ENCODE assay signal across 22 mouse cellular contexts in the genomic region with DNA sequence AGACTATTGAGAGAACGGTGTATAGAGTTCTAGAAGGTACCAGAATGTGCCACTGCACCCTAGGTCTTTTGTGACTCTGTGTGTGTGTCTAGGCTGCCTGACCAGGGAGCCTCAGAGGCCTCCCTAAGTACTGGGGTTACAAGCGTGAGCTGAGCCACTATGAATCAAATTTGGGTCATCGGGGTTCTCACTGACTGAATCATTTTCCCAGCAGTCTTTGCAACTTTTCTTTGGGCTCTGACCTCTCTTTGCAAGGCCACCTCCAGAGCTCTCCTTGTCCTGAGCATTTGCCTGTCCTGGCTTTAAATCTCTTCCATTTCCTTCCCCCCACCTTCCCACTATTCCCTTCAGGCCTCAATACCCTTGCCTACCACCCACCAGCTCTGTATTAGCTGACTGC. TPM values are rescaled to one million over a fixed set of nuclear protein-coding genes. Genes with fewer than 3 reads are reported as not detected.
DNase-seq lines count a peak whose midpoint lies in the region; ATAC-seq lines count a peak whose summit lies in the region.
"Had no signal": no experiment of that assay in that cellular context is flagged by ENCODE, and none has a peak within 500 bp of the region (broad histone marks: within the 10 kb centered on the region; RNA-seq: fewer than 3 reads in every experiment).

No protein-coding gene starts in this region.

- ATAC-seq in midbrain, embryonic 11.5 days (ENCODE audit: low FRiP score): no peak
- no peak for ATAC-seq in midbrain, embryonic 15.5 days (replicated peaks)
- no peak for ATAC-seq in forebrain, embryonic 16.5 days
- ATAC-seq: forebrain, embryonic 15.5 days had no signal

- H3K27me3 ChIP-seq in midbrain, embryonic 11.5 days (ENCODE audit: control insufficient read depth, insufficient read depth, low read length): no peaks in the 10 kb centered on the region
- H3K27me3 ChIP-seq in midbrain, embryonic 15.5 days (replicated peaks): no peaks in the 10 kb centered on the region
- H3K27me3 ChIP-seq in forebrain, embryonic 16.5 days (replicated peaks; ENCODE audit: control insufficient read depth, insufficient read depth, low read length): no peaks in the 10 kb centered on the region
- H3K27me3 ChIP-seq: embryonic facial prominence, embryonic 13.5 days; embryonic facial prominence, embryonic 15.5 days; forebrain, embryonic 12.5 days; forebrain, embryonic 15.5 days had no signal

- DNase-seq in adrenal gland, adult 2 months: peak; percentile 61
- no peak for DNase-seq in adrenal gland, postnatal 4 days (ENCODE audit: low spot score in 2 of 2)
- DNase-seq in midbrain, embryonic 11.5 days (ENCODE audit: low spot score, missing footprints): peak; percentile 10
- peak; percentile 19 for DNase-seq in adrenal gland, postnatal 10 days
- DNase-seq in adrenal gland, postnatal 36 days: peak; percentile 14 to 36
- no peak for DNase-seq in testis, postnatal 14 days (ENCODE audit: low spot score)
- DNase-seq: cerebellum, adult 11 months; cerebellum, adult 18-20 months; cerebellum, adult 8-10 months; cerebellum, adult 9-11 months; cerebellum, postnatal 14 days; cerebellum, postnatal 36 days; embryo, embryonic 11 days had no signal

- H3K4me3 ChIP-seq in midbrain, embryonic 11.5 days (ENCODE audit: low read depth, low read length): no peak overlapping the region
- H3K4me3 ChIP-seq in midbrain, embryonic 15.5 days: no peak overlapping the region
- no peak overlapping the region for H3K4me3 ChIP-seq in forebrain, embryonic 16.5 days (replicated peaks; ENCODE audit: low read length)
- H3K4me3 ChIP-seq: embryonic facial prominence, embryonic 13.5 days; embryonic facial prominence, embryonic 15.5 days; erythroblast, embryonic 14.5 days; forebrain, embryonic 10.5 days; forebrain, embryonic 12.5 days; forebrain, embryonic 15.5 days had no signal

- H3K27ac ChIP-seq in midbrain, embryonic 11.5 days (ENCODE audit: low read depth, low read length): no peak overlapping the region
- no peak overlapping the region for H3K27ac ChIP-seq in midbrain, embryonic 15.5 days
- no peak overlapping the region for H3K27ac ChIP-seq in forebrain, embryonic 16.5 days (ENCODE audit: low read length)
- H3K27ac ChIP-seq: embryonic facial prominence, embryonic 13.5 days; embryonic facial prominence, embryonic 15.5 days; forebrain, embryonic 10.5 days; forebrain, embryonic 12.5 days; forebrain, embryonic 15.5 days had no signal

- no peaks in the 10 kb centered on the region for H3K36me3 ChIP-seq in midbrain, embryonic 11.5 days (ENCODE audit: control insufficient read depth, insufficient read depth, low read length)
- no peaks in the 10 kb centered on the region for H3K36me3 ChIP-seq in midbrain, embryonic 15.5 days (replicated peaks)
- no peaks in the 10 kb centered on the region for H3K36me3 ChIP-seq in forebrain, embryonic 16.5 days (ENCODE audit: control insufficient read depth, insufficient read depth)
- H3K36me3 ChIP-seq: embryonic facial prominence, embryonic 13.5 days; embryonic facial prominence, embryonic 15.5 days; forebrain, embryonic 10.5 days; forebrain, embryonic 12.5 days; forebrain, embryonic 15.5 days had no signal

- H3K4me2 ChIP-seq in midbrain, embryonic 11.5 days: no peak overlapping the region
- no peak overlapping the region for H3K4me2 ChIP-seq in midbrain, embryonic 15.5 days
- H3K4me2 ChIP-seq in forebrain, embryonic 16.5 days (ENCODE audit: low read length): no peak overlapping the region
- H3K4me2 ChIP-seq: embryonic facial prominence, embryonic 13.5 days; embryonic facial prominence, embryonic 15.5 days; forebrain, embryonic 12.5 days; forebrain, embryonic 15.5 days had no signal

- H3K9me3 ChIP-seq in midbrain, embryonic 11.5 days (ENCODE audit: control insufficient read depth, low read length): no peaks in the 10 kb centered on the region
- H3K9me3 ChIP-seq in midbrain, embryonic 15.5 days: no peaks in the 10 kb centered on the region
- no peaks in the 10 kb centered on the region for H3K9me3 ChIP-seq in forebrain, embryonic 16.5 days (ENCODE audit: control insufficient read depth, low read length)
- H3K9me3 ChIP-seq: embryonic facial prominence, embryonic 13.5 days; forebrain, embryonic 15.5 days had no signal

- H3K9ac ChIP-seq in midbrain, embryonic 11.5 days (ENCODE audit: low read length): no peak overlapping the region
- H3K9ac ChIP-seq in midbrain, embryonic 15.5 days: no peak overlapping the region
- no peak overlapping the region for H3K9ac ChIP-seq in forebrain, embryonic 16.5 days (replicated peaks; ENCODE audit: low read depth, low read length)
- H3K9ac ChIP-seq: embryonic facial prominence, embryonic 13.5 days; embryonic facial prominence, embryonic 15.5 days; forebrain, embryonic 12.5 days; forebrain, embryonic 15.5 days had no signal

- H3K4me1 ChIP-seq in midbrain, embryonic 11.5 days (ENCODE audit: control insufficient read depth, insufficient read depth, low read length): no peaks in the 10 kb centered on the region
- H3K4me1 ChIP-seq in midbrain, embryonic 15.5 days: no peaks in the 10 kb centered on the region
- H3K4me1 ChIP-seq in forebrain, embryonic 16.5 days (replicated peaks; ENCODE audit: control insufficient read depth, insufficient read depth, low read length): no peaks in the 10 kb centered on the region
- H3K4me1 ChIP-seq: embryonic facial prominence, embryonic 13.5 days; embryonic facial prominence, embryonic 15.5 days; forebrain, embryonic 10.5 days; forebrain, embryonic 12.5 days; forebrain, embryonic 15.5 days had no signal

- WGBS in midbrain, embryonic 11.5 days: 85% methylated on average over 3 of the region's 3 CpGs
- WGBS in midbrain, embryonic 15.5 days: 84% methylated on average over 3 of the region's 3 CpGs
- WGBS in forebrain, embryonic 16.5 days: 87% methylated on average over 3 of the region's 3 CpGs

RNA-seq across cellular contexts. Expression of a gene that starts 19.0 kb away (rescaled TPM):
- 1 to 10 TPM in 1 of 2 experiments, under 1 TPM in 1; 0.84 to 3.8 TPM for total RNA-seq in adrenal gland, adult 2 months (2021)
- 0.11 and 0.15 TPM in 2 replicates for polyA plus RNA-seq in adrenal gland, adult 2 months (2012; rRNA removed)
- 1 to 10 TPM; 1.3 to 1.6 TPM for total RNA-seq in adrenal gland, postnatal 4 days (2021)
- 0.04 TPM in 1 of 2 replicates, not detected in the other for polyA plus RNA-seq in midbrain, embryonic 11.5 days (2014; fragmentation: Nextera tagmentation; extraction: Ambion mirVana)
- 0.12 and 0.13 TPM in 2 replicates for polyA plus RNA-seq in midbrain, embryonic 15.5 days (2015; fragmentation: Nextera tagmentation; extraction: Ambion mirVana)
- total RNA-seq in adrenal gland, postnatal 10 days (2021): 1 to 10 TPM in 1 of 2 experiments, under 1 TPM in 1; 0.33 to 1.2 TPM
- 1 to 10 TPM in 1 of 2 experiments, under 1 TPM in 1; 0.69 to 2.8 TPM for total RNA-seq in adrenal gland, postnatal 36 days (2021)
- polyA plus RNA-seq in forebrain, embryonic 16.5 days (2015; fragmentation: Nextera tagmentation; extraction: Ambion mirVana): 0.17 and 0.22 TPM in 2 replicates
- total RNA-seq: common myeloid progenitor, adult 5-6 weeks had no signal
- polyA plus RNA-seq: forebrain, embryonic 10.5 days had no signal

Comparison
In these comparisons a context has a peak if more than half of its experiments do, and no peak if none do; other contexts are left out.
1. DNase-seq: peak in adrenal gland, adult 2 months (single experiment), midbrain, embryonic 11.5 days (single experiment), adrenal gland, postnatal 10 days (single experiment) and adrenal gland, postnatal 36 days (2 of 2); none in adrenal gland, postnatal 4 days (0 of 2) and testis, postnatal 14 days (single experiment).